Mouse (Mus musculus): ENCODE results near the gene Snrnp35.
A peak's percentile ranks its signal among the peaks of the same experiment; 100 is the strongest.
"Not testable (repeated sequence)": the region's sequence is repeated elsewhere in the genome, so short reads cannot be mapped to it uniquely, and the experiment has no call there.

Gene Snrnp35

DNA sequence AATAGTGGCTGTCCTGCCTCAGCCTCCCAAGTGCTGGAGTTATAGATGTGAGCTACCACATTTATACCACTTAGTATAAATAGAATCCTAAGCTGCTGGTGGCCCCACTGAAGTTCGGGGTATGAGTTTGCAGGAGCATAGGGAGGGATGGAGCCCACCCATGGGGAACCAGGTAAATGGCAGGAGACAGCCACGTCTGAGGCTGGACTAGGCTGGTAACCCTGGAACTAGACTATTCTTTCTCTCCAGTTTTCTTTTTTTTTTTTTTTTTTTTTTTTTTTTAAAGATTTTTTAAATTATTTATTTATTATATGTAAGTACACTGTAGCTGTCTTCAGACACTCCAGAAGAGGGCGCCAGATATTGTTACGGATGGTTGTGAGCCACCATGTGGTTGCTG, 17.1 kb downstream of the Snrnp35 start:
- DNase-seq (ENCODE audit: low spot score in 2 of 2), result not testable (repeated sequence)

DNA sequence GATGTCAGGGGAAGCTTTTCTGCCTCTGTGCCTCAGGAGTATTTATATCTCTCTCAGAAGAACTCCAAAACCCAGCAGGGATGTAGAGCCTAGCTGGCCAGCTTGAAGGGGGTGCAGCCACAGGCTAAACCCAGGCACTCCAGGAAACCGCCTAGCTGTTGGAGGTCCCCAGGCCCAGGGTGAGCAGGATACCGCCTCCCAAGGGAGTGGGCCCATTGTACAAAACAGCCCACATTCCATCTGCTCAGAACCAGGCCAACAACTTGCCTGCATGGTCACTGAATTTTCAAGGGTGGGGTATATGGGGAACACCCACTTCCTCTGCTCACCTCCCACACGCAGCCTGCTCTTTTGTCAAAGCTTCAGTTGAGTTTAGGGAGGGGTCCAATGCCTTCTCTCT, 17.6 kb downstream of the Snrnp35 start:
- peak; percentile 65 to 75 for DNase-seq (ENCODE audit: low spot score in 2 of 2)

DNA sequence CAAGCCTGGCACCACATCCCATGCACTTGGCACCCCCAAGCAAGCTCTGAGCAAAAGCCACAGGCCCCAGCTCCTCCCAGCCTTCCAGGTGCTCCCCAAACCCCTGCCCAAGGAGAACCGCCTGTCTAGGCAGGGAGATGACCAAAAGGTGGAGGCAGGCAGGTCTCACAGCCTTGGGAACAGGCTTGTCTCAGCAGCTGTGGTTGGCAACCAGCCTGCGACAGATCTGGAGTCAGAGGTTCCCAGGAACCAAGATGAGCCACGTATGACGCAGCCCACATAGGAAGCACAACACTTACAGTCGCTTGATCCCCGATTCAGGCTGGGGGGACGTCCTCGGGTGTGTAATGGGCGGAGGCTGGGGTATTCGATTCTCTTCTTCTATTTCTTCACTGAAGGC, 18.6 kb downstream of the Snrnp35 start:
- no peak for DNase-seq (ENCODE audit: low spot score in 2 of 2)

DNA sequence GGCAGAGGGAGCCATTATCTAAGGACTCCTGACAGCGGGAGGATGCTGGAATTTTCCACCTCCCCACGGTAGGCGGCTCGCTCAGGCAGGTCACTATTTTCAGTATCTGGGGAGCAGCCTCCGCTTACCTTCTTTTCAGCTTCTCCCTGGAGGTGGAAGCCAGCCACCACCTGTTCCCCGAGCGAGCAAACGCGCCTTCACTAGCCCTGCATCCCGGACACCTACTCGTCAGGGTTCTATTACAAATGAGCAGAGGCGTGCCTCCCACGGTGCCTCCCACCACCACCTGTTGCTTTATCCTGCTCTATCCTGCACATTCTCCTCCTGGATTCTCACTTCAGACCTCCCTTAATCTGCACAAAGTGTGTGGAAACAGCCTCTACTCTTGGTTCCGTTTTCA, 20.8 kb downstream of the Snrnp35 start:
- DNase-seq (ENCODE audit: low spot score in 2 of 2), result peak; percentile 89 to 92

DNA sequence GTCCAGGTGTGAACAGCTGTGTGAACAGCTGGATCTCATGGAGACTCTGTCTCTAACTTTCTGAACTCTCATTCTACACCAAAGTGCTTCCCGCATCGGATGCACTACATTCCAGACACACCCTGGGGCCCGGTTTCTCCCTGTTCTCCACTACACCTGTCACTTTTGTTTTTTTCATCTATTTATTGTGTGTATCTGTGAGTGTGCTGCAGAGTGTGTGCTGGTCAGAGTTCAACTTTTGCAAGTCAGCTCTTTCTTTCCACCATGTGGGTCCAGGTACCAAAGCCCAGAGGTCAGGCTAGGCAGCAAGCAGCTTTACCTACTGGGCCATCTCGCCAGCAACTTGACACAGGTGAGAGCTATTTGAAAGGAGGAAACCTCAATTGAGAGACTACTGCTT, 22.3 kb downstream of the Snrnp35 start:
- no peak for DNase-seq (ENCODE audit: low spot score in 2 of 2)

DNA sequence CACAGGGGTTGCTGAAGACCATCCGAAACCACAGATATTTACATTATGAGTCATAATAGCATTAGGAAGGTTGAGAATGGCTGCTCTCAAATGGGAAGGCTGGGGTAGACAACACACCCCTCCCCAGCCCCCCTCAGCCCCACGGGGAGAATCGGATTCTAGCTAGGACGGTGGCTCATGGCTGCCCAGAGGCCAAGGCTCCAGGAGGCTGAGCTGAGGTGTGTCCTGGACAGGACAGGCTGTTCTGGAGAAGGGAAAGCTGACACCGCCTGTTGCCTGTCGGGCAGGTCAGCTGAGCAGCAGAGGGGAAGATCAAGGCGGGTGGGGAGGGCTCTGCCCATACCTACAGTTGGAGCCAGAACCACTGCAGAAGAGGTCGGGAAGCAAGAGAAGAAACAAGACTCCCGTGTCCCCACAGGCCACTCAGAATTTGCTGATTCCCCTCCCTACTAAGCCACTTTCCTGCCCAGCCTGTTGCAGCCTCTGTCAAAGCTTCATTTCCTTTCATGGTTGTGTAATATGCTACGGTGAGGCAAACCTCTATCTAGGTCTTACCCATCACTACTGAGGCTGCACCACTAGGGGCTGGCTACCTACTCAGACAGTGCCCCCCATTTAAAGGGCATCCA, 23.9 kb downstream of the Snrnp35 start:
- DNase-seq (ENCODE audit: low spot score in 2 of 2), result no peak

DNA sequence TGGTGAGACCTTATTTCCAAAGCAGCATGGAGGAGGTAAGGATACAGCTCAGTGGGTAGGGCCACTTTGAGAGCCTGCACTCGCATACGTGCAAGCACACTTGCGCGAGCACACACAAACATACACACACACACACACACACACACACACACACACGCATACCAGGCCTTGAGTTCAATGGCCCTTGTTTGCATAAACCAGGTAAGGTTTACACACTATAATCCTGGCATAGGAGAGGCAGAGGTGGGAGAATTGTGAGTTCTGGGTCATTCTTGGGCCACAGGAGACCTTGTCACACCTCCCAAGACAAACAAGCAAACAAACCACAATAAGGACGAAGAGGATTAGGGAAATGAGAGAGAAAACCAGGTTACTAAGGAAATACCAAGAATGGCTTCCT, 26.3 kb downstream of the Snrnp35 start:
- DNase-seq (ENCODE audit: low spot score in 2 of 2), result no peak

DNA sequence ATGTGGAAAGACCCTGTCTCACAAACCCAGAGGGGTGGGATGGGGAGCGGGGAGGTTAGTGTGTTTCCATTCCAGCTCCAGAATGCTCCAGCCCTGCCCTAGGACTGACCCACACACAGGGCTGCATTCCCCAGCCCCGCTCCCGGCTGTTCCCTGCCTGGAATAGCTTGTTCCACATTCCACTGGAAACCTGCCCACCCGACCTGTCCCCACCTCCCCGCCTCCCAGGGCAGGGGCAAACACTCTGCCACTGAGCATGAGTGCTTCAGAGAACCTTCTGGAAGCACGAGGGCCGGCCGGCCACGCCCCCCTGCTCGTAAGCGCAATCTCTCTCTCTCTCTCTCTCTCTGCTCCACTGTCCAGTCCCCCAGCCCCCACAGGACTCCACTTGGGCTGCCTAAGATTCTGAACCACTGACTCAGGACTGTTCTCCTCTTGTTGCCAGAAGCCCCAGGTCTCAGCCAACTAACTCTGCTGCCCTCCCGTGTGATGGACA, 26.9 kb downstream of the Snrnp35 start:
- DNase-seq (ENCODE audit: low spot score in 2 of 2), result no peak

DNA sequence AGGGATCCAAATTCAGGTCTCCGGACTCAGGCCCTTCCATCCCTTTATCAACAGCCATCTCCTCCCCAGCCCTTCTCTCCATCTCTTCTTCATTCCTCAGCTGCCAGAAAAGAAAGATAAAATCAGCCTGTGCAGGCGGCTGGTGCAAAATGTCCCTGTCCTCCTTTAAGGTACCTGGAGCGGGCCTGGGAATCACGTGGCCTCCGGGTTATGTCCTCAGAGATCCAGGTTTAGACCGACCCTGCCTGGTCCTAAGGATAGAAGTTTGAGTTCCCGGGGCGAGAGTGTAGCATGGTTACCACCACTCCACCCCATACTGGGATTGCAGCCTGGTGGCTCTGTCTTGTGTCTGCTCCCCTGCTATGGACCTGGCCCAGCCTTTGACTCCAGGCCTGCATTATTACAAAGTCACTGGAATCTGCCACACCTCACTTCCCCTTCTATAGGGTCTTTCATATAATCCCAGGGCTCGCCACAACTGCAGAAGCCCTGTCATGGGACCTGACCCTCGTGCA, 27.7 kb downstream of the Snrnp35 start:
- DNase-seq (ENCODE audit: low spot score in 2 of 2), result no peak

DNA sequence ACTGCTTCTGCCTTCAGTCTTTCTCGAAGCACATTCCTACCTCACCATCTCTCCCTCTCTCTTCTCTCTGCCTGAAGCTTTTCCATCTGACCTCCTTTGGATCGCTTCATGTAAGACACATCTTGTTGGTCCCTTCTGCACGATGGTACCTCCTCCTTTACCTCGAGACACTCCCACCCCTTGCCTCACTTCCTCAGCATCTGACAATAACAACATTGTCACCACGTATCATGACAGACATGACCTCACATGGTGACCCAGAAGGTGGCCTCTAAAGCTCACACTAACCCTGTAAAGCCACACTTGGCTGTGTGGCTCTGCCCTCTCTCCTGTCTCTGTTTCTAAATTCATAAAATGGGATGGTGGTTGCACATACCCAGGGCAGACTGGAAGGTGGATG, 32.9 kb downstream of the Snrnp35 start:
- no peak for DNase-seq (ENCODE audit: low spot score in 2 of 2)

DNA sequence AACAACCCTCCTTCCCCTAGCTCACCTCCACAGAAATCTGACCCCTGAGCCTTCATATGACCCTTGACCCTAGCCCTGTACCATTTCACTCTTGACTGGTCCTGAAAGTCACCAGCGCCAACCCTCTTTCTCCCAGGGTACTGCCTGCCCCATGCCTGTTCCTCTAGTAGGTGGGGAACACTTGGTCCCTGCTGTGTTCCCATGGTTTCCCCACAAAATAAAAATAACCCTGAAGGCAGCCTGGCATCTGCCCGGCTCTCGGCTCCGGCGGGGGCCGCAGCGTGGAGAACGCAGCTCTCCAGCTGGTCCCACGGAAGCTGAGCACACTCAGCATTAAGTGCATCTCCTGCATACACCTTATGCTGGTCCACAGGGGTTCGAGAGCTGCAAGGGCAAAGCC, 35.7 kb downstream of the Snrnp35 start:
- DNase-seq (ENCODE audit: low spot score in 2 of 2), result peak; percentile 74 to 88

DNA sequence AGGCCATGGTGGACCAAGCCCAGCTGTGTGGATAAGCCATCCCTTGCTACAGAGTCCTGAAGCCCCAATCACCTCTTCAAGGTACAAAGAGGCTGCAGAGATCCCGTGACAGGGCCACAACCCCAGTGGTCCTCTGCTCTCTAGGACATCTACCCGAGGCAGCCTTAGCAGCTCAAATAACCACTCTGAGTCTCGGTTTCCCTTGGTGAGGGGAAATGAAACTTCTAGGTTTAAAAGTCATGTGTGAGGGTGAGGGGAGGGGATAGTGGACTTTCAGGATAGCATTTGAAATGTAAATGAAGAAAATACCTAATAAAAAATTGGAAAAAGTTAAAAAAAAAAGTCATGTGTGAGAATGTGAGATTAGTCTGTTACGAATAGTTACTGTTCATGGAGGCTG, 38.7 kb downstream of the Snrnp35 start:
- no peak for DNase-seq (ENCODE audit: low spot score in 2 of 2)

DNA sequence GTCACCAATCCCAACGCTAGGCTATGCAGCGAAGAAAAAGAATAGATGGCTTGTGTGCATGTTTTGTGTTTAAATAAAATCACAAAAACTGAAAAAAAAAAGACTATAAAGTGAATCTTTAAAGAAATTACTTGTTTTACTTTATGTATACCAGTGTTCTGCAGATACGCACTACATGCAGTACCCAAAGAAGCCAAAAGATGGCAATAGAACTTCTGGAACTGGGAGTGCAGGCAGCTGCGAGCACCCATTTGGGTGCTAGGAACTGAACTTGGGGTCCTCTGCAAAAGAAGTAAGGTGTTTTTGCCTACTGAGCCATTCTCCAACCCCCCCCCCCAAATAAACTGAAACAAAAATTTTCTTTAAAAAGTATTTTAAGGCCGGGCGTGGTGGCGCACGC, 40.1 kb downstream of the Snrnp35 start:
- DNase-seq (ENCODE audit: low spot score in 2 of 2), result no peak

DNA sequence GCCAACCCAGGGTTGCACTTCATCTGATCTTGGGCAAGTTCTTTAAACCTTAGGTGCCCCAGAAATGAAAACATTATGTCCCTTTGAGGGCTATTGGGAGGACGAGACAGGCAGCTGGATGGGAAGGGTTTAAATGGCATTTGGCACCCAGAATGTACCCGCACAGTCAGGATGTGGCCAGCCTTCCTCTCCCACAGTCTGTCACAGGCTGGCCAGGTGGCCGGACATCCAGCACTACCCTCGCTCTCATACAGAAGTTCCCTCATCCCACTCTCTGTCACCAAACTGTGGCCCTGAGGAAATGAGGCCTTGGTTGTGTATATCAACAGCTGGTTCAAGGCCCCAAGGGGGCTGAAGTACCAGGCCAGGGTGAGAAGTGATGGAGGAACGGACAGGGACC, 42.0 kb downstream of the Snrnp35 start:
- DNase-seq (ENCODE audit: low spot score in 2 of 2), result no peak

DNA sequence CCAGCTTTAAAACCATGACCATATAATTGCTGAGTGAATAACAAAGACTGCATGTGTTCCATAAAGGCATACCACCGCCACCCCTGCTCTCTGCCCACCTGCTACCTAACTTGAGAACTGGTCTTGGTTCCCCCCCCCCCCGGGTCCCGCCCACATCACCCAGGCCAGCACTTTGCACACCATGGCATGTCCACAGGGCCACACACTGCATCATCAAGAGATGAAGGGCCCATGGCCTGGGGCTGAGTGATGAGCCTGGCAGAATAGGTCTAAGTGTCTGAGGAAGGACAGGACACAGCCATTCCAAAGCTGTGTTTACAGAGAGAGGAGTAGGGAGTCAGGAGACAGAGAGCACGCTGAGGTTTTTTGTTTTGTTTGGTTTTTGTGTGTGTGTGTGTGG, 45.4 kb downstream of the Snrnp35 start:
- DNase-seq (ENCODE audit: low spot score in 2 of 2), result no peak

DNA sequence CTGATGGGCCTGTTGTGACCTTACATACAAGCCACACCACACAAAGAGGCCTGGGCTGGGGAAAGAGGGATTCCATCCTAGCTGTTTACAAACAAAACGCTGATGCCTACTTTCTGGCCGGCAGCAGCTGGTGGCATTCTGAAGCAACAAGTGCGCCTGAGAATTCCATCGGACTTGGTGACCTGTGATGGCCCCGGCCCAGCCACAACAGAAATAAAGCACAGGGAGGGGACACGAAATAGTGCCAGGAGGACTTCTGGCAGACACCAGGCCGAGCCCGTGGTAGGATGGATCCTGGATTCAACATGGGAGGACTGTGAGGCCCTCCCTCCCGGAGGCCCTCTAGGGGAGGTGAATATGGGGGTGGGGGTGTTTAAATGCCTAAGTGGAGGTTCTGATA, 45.9 kb downstream of the Snrnp35 start:
- no peak for DNase-seq (ENCODE audit: low spot score in 2 of 2)

DNA sequence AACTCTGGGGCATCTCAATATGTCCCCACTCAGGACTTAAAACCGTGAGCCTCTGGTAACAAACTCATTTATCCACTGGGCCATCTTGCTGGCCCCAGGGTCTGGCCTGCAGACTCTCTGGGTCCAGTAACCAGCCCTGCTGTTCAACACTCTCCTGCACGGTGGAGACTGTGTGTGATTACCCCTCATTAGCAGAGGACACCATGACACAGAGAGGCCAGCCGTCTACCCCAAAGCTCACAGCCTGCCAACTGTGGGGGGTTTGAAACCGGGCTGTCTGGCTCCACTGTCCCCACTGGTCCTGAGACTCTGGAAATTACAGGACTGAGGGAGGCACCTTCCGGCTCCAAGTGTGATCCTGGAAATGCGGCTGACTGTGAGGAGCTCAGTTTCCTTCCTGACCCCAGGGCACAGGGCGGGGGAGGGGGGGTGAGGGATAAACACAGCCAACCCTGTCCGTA, 46.3 kb downstream of the Snrnp35 start:
- DNase-seq (ENCODE audit: low spot score in 2 of 2), result no peak

DNA sequence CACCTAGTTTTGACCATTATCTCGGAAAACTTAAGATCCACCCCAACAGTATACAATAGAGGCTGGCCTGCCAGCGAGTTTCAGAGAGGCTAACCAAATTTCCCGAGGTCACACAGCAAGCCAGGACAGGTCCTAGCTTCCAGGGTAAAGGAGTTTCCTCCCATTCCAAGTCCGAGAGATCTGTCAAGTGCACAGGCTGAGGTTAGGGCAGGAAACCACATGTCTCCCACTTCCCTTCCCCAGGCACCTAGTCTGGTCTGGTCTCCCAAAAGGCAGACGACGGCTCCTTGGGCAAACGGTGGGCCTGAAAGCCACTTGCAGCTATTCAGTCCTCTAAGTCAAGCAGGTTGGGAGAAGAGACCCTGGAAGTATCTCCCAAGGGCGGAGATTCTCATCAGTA, 46.8 kb downstream of the Snrnp35 start:
- DNase-seq (ENCODE audit: low spot score in 2 of 2), result no peak

DNA sequence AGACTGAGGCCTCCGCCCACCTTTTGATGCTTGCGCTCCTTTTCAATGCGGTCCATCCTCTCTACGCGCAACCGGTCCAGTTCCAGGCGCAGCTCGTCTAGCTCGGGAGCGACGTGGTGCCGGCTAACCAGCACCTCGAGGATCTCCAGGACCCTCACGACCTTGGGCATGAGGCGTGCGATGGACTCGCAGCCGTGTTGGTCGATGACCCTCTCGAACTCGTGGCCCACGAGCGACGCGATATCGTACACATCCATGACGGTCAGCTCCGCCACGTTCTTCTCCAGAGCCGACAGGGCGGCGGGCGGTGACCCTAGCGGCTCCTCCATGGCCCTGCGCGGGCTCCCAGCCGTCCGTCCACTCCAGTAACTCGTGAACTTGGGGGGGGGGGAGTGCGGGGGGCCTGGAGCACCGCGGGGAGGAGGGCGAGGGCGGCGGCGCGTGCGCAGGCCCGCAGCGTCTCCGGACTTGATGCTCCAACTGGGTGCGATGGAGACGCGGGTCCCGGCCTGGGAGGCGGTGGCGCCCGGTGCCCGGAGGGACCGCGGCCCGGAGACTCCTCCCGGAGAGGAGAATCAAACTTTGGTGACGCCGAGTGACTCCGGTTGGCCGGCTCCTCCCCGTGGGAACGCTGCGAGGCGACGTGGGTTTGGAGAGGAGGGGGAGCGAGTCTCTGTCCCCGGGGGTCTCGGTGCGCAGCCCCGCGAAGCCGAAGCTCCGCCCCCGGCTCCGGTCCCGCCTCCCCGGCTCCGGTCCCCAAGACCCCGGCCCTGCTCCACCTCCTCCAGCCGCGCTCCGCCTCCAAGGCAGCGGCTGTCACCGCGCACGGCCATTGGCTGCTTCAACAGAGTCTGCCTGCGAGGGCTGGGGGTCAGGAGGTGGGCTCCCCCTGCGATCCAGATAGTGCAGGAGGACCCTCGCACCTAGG, 48.0 kb downstream of the Snrnp35 start, which contains the start of gene Rilpl1:
Gene Rilpl1, minus strand, starts transcription at position 737 of the 928 bp plus-strand sequence.
- DNase-seq (ENCODE audit: low spot score in 2 of 2), result peak; percentile 66 to 76

DNA sequence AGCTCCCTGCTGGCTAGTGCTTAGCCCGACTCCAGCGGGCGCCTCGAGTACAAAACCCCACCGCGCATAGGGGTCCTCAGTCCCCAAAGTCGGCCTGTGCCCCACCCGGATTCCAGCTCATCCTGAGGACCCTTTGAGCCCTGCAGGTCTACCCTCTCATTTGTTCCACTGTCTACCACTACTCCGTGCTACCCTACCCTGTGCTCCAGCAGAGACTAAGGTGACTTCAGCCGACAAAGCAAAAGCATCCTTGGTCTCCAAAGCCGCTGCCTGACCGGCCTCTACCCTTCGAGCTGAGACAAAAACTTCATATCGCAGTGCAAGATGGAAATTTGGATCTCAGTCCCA, 48.6 kb downstream of the Snrnp35 start:
- DNase-seq (ENCODE audit: low spot score in 2 of 2), result no peak

DNA sequence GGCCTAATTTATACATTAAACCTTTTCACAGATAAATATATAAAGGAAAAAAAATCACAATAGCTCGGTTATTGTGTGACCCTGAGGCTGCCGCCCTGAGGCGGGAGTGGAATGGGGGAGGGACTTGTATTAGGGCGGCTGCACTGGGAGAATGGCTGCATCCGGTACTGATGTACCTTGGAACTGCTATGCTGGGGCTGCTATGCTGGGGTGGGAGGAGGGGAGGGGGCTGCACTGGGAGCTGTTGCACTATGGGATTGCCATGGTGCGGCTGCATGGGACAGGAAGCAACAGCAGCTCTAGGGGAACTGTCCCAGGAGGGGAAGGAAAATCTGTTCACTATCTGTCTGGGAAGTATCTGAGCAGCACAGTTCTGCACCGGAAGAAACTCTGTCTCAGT, 49.5 kb downstream of the Snrnp35 start:
- no peak for DNase-seq (ENCODE audit: low spot score in 2 of 2)

DNA sequence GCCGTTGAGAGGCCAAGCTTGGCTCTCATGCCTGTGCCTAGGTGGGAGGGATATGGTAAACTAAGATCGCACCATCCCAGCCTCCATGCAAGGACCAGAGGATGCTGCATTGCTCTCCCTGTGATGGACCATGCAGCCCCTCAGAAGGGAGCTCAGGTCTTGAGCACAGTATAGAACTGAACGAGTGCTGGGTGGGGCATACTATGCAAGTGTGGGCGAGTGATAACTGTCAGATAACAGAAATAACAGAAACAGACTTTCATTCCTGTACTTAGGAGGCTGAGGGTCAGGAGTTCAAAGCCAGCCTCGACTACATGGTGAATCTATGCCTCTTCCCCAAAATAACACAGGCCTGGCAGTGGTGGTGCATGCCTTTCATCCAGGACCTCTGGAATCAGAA, 52.1 kb downstream of the Snrnp35 start:
- no peak for DNase-seq (ENCODE audit: low spot score in 2 of 2)

DNA sequence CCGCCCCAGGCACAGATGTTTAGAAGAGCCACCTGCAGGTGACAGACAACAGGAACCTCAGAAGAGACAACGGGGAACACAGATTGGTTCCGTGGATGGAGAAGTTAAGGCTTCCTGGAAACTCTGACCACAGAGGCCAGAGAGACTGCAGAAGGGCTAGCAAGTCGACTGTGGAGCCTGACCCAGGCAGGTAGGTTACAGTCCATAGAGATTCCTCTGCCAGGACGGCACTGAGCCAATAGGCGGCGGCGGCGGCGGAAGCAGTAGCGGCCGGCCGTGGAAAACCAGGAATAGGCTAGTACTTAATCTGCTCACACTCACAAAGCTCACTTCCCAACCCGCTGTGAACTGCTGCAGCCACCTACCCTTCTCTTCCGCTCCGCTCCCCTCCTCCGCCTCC, 53.8 kb downstream of the Snrnp35 start:
- peak in 1 of 2 experiments; percentile 22 for DNase-seq (ENCODE audit: low spot score in 2 of 2)
